Mouse (Mus musculus) adrenal gland (tissue): ENCODE measurements around the gene Taar8c.
"Not testable (repeated sequence)": the region's sequence is repeated elsewhere in the genome, so short reads cannot be mapped to it uniquely, and the experiment has no call there.

Source experiments
- intact Hi-C: fragments of 180-260 bp; cut with DNase I; formaldehyde crosslinking; loops from one replicate; pipeline ENCODE4 v1.15.1; 2025

The Taar8c gene

DNA sequence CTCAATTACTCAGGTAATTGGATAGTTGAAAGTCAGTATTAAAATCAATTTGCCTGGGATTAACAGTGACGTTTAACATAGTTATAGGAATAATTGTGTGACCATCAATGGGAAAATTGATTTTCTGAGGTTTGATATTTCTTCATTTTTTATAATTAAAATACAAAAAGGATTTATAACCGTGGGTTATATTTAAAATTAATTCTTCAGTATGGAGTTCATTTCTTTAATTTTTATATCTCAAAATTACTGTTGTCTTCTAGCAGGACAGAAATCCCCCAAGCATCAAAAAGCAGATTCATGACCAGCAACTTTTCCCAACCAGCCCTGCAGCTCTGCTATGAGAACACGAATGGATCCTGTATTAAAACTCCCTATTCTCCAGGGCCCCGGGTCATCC, 25.5 kb downstream of the Taar8c start, which contains the start of gene Taar8a:
TSS of gene Taar8a (plus strand) at position 301 of the 400 bp plus-strand sequence.
- intact Hi-C loops, result not testable (repeated sequence)

DNA sequence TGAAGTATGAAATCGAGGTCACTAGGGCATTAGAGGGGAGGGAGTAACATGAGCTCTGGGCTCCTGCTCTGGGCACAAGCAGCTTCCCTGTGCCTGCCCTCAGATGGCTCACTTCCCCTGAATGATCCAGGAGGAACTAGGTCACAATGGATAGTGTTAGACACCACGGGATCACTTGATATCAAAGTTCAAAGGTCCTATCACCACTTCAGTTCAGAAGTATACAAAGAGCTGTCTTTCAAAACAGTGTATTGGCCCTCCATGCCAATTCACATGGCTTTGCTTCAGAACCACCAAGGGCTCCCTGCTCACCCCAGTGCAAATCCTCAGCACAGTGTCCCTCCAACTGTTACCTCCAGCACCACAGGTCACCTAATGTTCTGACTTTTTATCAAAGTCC, 27.0 kb downstream of the Taar8c start:
- intact Hi-C loops, result not testable (repeated sequence)

DNA sequence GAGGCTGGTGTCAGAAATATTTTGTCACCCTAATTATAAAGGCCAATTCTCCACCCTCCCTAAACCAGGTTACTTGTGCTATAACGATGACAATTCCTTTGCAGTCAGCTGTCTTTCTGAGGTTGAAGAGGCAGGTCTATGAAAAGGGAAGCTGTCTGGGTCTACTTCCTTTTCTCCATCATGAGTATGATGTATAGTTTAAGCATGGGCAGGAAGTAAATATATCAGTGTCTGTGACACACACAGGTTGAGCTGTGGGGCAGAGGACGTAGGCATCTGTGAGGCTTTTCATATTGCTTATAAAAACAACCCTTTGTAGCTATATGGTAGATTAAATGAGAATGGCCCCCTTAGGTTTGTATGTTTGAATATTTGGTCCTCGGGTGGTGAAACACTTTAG, 42.7 kb downstream of the Taar8c start:
- intact Hi-C loops, result no loop called here

DNA sequence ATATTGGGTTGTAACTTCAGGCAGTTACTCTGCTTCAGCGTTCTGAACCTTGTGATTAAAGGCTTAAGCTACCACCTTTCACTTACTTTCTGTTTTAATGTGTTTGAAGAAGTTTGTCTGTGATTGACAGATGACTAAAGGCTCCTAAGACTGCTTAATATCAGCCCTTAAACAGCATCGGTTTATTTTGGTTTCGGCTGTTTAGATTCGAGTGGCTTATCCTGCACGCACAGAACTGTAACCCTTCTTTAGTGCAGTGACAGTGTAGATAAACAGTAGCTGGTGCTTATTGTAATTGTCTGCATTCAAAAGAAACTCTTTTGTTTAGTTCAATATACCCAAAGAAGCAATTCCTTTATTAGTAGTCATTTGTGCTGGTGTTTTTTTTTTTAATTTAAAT, 49.7 kb downstream of the Taar8c start:
- intact Hi-C loops, result no loop called here
